Mouse (Mus musculus) heart, adult 8-10 months (tissue): ENCODE data around the gene Galnt5. TPM values are rescaled to one million over a fixed set of nuclear protein-coding genes. Genes with fewer than 3 reads are reported as not detected.
A peak's percentile ranks its signal among the peaks of the same experiment; 100 is the strongest.

ENCODE experiments used
- DNase-seq: peaks from one replicate; pipeline ENCODE4 v3.0.0; 2022; ENCODE audit warnings: low spot score
- total RNA-seq, 4 experiments: library from RNA; stranded (reverse); gene quantifications; 2 replicates each; pipeline ENCODE4 v1.2.4; 2022

Gene Galnt5
- under 1 TPM; 0.05 to 0.13 (median 0.07) TPM for total RNA-seq

DNA sequence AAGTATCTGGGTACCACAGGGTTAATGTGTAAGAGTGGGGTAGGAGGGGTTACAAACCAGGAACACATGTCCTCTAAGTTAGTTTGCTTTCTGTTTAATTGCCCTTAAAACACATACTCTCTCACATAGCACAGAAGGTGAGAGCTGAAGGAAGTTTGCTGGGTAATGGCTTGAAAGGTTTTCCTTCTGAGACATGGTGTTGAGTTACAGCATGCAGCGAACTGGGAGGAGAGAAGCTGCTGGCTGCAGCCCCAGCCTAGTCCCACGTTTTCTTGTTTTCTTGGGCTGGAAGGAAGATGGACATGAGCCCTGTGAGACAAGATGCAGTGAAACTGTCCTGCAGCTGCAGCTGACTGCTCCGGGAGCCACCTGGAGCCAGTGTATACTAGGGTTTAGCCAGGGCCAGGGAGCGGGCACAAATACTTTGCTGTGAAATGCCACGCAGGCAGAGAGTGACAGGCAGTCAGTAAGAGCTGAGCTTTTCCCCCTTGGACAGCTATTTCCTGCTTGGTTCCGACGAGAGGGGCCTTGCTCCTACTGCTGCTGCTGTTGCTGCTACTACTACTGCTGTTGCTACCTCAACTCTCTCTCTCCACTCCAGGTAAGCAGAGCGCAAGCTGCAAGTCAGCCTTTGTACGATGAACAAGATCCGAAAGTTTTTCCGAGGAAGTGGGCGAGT is at the start of gene Galnt5:
TSS of gene Galnt5 (plus strand) at position 133 of the 679 bp plus-strand sequence.
- no peak for DNase-seq

- no peak for DNase-seq
Measured at GRCm38 (mm10) chr2:57951620-57952019, 46.1 kb upstream of the Galnt5 start.

DNA sequence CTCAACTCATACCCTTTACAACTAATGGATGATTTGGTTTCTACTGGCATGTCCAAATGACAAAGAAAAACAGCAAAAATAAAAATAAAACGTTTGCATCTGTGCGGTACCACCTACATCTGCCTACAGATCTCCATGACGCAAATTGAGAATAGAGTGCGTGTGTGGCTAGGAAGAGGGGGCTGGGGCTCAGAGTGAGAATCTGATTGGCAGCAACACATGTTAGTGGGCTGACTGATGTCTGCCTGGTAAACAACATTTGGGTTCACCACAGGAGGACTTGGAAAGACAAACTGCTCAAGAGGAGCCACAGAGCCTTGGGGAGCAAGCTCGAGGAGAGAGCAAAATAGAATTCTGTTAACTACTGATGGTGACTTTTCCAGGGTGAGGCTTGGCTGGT is 36.9 kb upstream of the Galnt5 start:
- no peak for DNase-seq

DNA sequence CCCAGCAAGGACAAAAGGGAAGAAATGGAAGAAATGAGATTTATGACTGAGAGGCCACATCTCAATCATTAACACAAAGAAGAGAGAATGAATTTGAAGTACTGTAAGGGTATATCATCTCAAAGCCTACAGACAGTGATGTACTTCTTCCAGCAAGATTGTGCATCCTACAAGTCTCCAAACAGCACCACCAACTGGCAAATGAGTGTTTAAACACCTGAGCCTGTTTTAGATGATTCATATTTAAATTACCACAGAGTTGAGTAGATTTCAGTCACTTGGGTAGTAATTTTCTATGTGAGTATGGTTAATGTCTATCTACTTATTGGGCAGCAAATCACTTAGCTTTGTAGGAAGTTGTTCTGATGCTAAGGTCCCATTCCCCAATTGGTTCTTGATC is 15.4 kb upstream of the Galnt5 start:
- DNase-seq = no peak

GRCm38 (mm10) chr2:57991084-57991483 is 6.6 kb upstream of the Galnt5 start:
- no peak for DNase-seq

DNA sequence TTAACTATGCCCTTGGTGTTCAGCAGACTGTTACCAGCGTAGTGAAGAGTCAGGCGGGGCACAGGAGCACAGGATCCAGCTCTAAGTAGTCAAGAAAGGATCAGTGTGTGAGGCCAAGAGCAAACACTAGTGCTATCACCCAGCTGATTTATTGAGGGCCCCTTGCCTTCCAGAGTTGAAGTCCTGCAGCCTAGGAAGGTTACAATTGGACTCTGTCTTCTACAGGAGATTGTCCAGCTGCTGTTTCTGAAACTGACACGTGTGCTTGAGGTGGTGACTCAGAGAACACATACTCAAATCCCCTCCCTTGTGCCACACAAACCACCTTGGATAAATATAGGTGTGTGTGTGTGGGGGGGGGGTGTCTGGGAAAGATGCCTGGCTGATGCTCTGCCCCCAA is 3.8 kb downstream of the Galnt5 start:
- DNase-seq = no peak

- DNase-seq = no peak
Measured at GRCm38 (mm10) chr2:58007081-58007480, 9.4 kb downstream of the Galnt5 start.

GRCm38 (mm10) chr2:58023556-58023955 is 25.9 kb downstream of the Galnt5 start:
- DNase-seq = no peak

GRCm38 (mm10) chr2:58026740-58027139 is 29.1 kb downstream of the Galnt5 start:
- DNase-seq = no peak

DNA sequence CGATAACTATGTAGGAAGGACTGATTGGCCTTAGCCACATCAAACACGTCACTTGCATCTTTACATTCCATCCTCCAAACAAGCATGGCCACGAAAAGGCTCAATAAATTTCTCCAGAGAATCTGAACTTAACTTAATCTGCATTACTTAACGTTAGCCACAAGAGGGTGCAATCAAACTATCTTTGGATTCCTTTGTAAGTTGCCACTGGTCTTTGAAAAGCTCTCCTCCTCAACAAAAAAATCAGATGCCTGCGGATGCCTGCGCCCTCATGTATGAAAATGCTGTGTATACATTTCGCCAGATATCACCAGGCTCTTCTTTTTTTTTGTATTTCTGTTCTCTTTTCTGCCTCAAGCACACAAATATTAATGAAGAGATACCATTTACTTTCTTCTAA is 31.7 kb downstream of the Galnt5 start:
- DNase-seq = peak; percentile 6

DNA sequence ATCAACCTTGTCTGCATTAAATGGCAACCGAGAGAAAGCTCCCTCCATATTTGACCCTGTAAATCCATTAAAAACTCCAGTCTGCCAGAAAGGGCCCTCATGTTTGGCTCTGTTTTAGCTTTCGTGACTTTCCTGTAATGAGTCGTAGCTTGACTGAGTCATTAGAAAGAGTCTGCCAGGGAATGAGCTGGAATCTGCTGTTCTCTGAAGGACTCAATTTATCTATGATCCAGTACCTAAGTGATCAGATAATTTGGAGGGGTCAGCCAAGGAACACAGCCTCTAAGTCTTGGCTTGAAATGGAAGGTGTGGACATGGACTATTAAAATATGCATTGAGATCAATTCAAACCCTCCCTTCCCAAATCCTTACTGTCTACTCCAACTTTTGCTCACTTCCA is 33.7 kb downstream of the Galnt5 start:
- DNase-seq = no peak

- no peak for DNase-seq
Measured at GRCm38 (mm10) chr2:58035635-58036034, 38.0 kb downstream of the Galnt5 start.

- DNase-seq = no peak
Measured at GRCm38 (mm10) chr2:58036926-58037325, 39.2 kb downstream of the Galnt5 start.

GRCm38 (mm10) chr2:58041867-58042266 is 44.2 kb downstream of the Galnt5 start:
- peak; percentile 1 for DNase-seq

DNA sequence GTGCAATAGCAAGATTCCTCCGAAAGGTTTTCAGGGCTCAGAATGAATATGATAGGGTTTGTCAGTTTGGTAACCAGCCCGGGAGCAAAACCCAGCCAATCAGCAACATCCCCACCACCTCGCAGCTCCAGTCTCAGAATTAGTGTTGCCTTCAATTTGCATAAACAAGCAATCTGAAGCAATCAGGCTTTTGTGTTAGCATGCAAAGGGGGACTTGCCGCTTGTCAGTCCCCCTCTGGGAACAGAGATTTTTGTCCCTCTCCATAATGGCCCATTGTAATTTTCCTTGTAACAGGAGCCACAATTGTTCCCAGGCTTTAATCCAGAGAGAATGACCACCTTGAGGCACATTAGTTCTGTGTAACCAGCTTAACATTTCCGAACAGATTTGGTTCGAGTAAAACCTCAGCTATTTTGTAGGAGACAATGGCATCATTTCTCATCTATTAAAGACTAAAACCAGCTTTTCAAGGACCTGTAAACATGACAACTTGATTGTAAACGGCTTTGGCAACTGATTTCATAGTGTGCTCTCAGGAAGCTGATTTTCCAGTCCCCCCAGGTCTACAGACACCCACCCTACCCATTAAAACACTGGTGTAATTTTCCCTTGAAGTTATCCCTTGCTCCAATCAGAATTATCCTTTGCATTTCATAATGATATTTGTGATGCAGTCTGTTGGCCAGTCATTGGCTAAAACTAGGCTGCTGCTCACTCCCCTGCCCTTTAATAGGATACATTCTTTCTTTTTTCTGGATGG is 55.3 kb downstream of the Galnt5 start, which contains the start of gene Ermn:
TSS of gene Ermn (minus strand) at position 44 of the 761 bp plus-strand sequence.
- DNase-seq = no peak

GRCm38 (mm10) chr2:58055383-58055782 is 57.7 kb downstream of the Galnt5 start:
- peak; percentile 48 for DNase-seq

DNA sequence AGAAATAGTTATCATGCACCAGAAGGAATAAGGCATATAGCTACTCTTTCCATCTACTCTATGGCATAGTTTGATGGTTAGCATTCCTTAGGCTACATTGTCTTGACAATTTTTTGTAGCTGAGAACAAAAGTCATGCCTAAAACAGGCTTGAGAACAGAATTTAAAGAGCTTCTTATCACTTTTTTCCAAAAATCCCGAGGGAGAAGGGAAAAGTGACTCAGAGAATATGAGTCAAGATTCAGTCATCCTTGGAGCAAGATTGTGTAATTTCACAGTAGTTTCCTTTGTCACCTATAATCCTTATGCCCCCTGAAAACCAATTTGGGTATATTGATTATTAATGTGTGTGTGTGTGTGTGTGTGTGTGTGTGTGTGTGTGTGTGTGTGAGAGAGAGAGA is 82.2 kb downstream of the Galnt5 start:
- DNase-seq = peak; percentile 6

- DNase-seq = no peak
Measured at GRCm38 (mm10) chr2:58086420-58086819, 88.7 kb downstream of the Galnt5 start.

DNA sequence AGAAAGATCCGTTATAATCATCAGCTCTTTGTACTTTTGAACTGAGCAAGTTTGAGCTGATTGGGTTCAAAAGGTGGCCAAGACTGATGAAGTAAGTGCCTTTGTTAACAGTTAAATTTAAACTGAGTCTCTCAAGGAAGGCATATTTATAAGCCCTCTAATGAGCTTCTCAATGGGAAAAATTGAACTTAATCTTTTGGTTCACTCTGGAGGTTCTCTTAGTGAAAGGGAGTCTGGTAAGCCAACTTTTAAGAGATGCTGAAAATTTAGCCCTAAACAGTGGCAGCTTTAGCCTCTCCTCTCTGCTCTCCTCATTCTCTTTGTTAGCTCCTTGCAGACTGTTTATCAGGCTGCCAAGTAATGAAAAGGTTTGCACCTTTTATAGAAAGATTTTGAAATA is 97.1 kb downstream of the Galnt5 start:
- DNase-seq = no peak
